Mouse (Mus musculus) CH12F3 (cell line): ENCODE data around the gene Chd6.
"Not testable (repeated sequence)": the region's sequence is repeated elsewhere in the genome, so short reads cannot be mapped to it uniquely, and the experiment has no call there.

Experiments
- in situ Hi-C: fragments of 300-500 bp; cut with MboI; formaldehyde crosslinking; loops from 2 replicates; pipeline ENCODE4 v1.14.3; 2020; ENCODE audit warnings: low sequenced_read_pairs

Chd6 gene

DNA sequence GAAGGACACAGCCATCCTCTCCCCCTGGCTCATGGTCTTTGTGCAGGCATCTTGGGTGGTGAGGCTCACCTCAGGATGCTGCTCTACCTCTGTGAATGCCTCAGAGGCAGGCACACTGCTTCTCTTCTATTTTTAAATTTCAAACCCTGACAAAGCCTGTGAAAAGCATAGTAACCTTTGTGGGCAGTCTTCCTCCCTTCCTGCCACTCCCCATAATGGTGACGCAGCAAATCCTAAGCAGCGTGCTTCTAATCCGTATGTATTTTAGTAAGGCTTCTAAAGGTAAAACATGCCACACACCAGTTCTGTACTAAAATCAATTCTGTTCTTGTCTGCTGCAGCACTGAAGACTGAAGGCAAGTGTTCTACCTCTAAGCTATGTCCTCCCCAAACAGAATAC is 116.4 kb downstream of the Chd6 start:
- in situ Hi-C loops, result no loop called here

DNA sequence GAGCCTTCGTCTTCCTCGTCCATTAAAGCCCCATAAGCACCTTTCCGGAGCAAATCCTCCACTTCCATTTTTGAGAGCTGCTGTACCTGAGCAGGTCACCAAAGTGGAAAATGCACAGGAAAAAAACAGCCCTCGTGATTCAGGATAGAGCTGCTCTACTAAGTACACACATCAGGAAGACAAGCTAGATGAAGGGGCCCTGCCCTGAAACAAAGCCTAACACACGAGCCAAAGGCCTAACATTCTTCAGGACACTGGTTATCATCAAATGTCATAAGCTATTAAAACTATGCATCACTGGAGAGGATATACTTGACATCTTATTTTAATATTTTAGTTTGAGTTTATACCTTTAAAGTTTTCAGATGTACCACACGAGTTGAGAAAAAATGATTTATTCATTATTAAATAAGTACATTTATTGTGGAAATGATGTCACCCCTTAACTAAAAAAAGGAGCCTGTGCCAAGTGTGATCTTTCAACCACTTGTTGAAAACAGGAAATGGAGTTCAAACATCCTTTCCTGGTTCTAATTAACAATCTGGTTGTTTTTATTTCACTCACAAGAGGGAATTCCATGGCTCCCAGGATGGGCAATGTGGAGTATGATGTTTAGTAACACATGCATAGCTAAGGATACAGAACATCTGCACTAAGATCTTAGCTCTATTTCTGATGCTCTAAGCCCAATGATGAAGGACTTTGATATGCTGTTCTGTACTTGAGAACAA is 118.4 kb downstream of the Chd6 start:
- in situ Hi-C loops, result no loop called here

DNA sequence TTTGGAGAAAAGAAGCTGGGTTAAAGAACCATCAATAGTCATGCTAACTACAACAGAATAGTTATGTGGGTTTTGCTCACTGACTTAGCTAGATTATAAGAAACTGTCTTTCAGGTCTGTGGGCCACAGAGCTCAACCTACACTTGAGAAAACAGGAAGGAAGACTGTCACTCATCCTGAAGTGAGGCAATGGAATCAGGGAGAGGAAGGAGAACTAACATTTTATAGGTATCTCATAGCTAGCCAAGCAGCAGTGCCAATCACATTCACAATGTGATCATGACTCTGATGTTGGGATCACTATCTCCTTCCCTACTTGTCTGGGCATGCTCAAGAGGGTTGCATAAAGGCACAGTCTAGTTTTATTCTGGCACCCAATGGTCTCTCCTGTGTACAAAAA is 121.4 kb downstream of the Chd6 start:
- in situ Hi-C loops, result no loop called here

DNA sequence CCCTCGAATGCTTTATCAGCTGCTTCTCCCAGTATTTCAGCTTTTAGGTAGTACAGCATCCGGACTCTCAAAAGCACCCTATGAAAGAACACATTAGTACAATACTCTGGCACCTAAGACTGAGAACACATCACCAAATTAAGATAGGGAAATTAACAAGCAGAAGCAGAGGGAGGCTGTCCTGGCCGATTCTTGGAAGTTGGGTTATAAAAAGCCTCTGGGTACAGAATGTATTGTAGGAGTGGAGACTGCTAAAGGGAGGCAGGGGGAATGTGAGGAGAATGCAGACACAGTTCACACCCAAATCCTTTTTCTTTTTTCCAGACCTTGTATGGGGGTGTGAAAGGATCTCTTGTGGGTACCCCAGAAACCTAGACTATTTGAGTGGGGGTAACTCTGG is 126.2 kb downstream of the Chd6 start:
- in situ Hi-C loops, result no loop called here

DNA sequence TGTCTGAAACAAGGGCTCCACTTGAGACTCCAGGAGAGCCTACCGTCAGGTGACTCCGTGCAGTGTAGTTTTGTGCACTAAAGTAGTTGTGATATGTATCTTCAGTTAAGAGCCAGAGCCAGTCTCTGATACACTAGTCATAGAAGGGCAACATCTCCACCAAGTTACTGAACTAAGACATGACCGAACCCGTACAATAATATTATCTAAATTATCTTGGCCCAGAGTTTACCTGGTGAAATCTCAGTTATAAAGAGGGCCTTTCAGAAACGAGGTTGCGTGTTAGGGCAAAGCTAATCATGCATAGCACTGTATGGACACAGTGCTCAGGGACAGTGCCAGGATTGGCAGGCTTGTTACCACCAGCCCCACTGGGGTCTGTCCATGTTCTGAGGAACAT is 127.1 kb downstream of the Chd6 start:
- in situ Hi-C loops, result no loop called here

DNA sequence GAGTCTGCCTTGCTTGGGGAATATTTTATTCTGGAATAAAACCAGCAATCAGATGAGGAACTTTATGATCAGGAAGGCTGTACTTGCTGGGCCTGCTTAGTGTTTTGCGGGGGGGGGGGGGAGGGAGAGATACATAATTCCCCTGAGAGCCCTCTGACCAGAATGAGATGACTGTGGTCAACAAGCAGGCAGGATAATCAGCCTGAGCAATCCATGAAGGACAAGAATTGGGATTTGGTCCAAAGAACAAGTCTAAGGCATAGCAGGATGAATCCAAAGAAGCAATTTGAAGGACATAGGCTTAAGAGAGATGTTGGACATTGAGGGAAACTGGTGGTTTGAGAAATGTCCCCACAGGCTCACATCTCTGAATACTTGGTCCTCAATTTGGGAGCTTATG is 130.2 kb downstream of the Chd6 start:
- in situ Hi-C loops, result no loop called here

DNA sequence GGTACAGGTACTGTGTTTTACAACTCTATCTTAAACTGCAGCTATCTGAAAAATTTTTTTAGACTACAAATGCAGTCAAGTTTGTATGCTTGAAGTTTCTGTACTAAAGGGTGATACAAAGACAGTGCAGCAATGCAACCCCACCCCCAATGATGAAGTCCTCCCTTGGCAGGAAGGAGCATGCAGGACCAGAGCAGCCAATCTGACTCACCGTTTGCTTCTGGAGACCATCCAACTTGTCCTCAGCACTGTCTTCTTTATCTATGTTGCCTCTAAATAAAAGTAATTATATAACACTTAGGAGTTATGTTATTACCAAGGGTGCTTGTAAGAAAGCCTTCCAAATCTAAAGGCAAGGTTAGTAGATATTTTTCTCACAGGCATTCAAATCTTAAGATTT is 131.6 kb downstream of the Chd6 start:
- in situ Hi-C loops, result no loop called here

DNA sequence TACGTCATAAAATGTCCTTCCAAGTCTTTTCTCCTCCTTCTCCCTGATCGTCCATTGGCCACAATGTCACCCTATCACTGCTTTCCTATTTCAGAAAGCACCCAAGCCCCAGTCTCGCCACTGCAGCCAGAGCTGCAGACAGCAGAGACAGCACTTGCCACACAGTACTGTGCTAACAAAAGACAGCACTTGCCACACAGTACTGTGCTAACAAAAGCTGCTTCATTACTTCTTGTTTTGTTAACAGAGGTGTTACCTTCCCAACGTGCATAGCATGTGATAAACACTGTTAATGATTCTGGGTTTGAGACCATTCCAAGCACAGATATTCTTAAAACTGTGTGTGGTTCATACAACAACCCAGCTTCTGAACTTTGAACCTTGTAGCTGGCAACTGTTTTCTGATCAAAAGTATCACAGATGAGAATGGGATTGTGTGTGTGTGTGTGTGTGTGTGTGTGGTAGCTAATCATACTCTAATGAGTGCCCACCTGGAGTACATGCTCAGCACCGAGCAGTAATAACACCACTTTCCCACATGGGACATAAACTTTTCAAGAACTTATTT is 135.1 kb downstream of the Chd6 start:
- in situ Hi-C loops, result no loop called here

DNA sequence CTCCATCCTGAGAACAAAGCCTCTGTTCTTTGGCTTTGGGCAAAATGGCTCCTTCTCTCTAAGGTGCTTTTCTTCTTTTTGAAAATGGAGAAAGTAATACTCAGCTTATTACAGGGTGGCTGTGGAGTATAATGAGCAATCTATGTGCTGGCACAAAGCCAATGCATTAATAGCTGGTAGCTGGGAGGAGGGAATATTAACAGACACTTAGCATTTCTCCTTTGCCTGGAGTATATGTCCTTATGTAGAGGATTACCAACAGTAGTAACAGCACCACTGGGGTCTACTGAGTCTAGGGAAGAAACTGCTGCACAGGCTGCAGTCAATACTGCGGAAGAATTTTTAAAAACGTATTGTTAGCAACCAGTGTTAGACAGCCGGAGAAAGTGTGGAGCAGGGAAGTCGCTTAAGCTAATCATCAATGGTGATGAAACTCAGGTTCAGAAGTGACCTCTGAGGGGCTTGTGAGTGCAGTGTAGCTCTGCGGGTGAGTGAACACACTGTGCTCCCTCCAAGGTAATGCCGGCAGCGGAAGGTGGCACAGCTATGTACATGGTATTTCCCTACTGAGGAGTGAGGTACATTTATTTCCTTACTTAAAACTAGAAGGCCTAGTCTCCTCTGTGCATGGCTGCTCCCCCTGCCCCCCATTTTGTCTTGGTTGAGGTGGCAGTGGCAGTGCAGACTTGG is 136.6 kb downstream of the Chd6 start:
- in situ Hi-C loops, result no loop called here

DNA sequence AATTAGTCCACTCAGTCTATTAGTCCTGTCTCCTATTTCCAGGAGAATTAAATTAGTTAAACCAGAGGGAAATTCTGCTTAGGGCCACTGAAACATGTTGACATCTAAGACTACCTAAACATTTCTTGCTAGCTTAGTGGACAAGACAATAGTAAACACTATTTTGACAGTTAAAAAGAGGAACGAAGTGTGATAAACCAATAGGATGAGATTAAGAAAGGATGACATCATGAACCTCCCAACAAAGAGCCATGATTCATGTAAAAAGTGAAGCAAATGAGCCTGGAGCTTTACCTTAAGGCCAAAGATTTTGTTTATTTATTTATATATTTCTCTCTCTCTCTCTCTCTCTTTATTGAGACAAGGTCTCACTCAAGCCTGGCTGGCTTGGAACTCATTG is 146.7 kb downstream of the Chd6 start:
- in situ Hi-C loops, result no loop called here

DNA sequence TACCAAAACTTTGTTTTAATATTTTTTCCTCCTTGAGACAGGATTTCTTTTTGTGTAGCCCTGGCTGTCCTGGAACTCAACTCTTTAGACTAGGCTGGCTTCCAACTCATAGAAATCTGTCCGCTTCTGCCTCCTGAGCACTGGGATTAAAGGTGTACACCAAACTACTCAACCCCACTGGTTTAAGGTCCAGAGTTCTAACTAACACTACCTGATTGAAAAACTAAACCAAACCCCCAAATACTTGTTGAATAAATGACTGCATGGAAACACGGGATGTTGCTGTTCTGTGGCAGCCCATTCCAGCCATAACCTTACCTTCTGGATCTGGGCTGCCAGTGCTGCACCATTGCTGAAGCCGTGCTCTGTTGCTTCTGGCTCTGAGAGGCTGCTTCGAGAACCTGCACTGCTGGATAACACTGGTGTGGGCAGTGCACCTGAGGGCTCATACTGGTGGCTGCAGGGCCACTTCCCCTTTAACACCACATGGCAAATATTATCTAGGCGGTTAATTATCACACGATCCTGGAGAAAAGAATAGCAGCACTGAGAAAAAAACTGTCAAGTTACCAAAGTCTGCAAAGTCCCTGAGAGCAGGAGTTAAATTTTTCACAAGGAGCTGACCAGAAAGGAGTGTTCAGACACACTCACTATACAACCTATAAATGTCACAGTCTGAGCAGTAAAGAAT is 147.8 kb downstream of the Chd6 start:
- in situ Hi-C loops, result no loop called here

DNA sequence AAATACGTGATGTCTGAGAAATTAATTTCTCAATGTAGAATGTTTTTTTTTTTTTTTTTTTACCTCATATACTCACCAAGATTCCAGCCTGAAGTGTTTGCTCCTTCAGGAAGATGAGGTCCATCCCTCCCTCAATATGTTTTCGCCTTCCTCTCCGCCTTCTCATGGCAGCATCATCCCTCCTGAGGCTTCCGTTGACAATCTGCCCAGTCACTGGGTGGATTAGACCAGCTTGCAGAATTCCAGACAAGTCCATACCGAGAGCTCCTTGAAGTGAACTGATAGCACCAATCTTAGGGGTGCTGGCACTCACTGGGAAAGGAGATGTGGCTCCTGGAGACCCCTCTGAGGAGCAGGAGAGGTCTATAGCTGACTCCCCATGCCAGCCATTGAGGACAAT is 149.0 kb downstream of the Chd6 start:
- in situ Hi-C loops, result no loop called here

DNA sequence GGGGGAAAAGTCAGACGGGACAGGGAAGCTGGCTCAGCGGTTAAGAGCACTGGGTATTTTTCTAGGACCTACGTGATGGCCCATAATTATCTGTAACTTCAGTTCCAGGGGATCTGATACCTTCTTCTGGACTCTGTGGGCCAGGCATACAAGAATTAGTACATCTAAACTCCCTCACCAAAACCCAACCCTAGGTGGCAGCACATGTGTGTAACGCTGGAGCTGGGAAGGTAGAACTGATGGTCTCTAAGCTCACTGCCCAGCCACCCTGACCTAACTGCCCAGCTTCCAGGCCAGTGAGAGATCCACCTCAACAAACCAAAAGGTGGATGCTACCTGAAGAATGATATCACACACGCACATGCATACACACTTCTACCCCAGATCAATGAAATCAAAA is 150.1 kb downstream of the Chd6 start:
- in situ Hi-C loops, result no loop called here

DNA sequence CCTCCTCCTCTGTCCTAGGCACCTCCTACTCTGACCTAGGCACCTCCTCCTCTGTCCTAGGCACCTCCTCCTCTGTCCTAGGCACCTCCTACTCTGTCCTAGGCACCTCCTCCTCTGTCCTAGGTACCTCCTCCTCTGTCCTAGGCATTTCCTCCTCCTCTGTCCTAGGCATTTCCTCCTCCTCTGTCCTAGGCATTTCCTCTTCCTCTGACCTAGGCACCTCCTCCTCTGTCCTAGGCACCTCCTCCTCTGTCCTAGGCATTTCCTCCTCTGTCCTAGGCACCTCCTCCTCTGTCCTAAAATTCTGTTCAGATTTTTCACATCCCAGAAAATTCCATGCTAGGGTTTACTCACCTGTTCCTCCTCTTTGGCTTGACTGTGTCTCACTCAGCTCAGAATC is 151.1 kb downstream of the Chd6 start:
- in situ Hi-C loops, result not testable (repeated sequence)

DNA sequence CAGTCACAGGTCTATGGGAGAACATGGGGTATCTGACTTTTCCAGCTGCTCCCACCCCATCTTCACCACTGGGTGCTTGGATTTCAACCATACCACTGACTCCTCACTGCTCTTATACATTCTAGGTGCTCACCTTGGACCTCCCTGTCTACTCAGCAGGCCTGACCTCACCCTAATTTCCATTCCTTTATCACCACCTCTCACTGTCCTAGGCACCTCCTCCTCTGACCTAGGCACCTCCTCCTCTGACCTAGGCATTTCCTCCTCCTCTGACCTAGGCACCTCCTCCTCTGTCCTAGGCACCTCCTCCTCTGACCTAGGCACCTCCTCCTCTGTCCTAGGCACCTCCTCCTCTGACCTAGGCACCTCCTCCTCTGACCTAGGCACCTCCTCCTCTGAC is 151.6 kb downstream of the Chd6 start:
- in situ Hi-C loops, result not testable (repeated sequence)

DNA sequence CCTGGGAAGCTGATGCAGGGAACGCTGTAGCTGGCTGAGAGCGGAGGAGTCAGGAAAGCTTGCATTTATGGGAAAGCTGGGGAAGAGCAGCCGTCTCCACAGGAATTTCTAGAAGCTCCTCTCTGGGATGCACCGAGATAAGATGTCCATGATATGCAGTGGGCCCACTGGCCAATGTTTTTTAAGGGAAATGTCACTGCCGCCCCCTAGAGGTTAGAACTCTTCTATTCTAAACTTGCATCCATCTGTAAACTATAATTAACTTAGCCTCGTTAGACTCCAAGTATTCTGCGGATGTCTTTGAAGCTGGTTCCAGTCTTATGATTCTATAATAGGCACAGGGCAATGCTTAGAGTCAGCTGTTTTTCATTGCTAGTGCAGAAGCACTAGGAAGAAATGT is 153.5 kb downstream of the Chd6 start:
- in situ Hi-C loops, result no loop called here

DNA sequence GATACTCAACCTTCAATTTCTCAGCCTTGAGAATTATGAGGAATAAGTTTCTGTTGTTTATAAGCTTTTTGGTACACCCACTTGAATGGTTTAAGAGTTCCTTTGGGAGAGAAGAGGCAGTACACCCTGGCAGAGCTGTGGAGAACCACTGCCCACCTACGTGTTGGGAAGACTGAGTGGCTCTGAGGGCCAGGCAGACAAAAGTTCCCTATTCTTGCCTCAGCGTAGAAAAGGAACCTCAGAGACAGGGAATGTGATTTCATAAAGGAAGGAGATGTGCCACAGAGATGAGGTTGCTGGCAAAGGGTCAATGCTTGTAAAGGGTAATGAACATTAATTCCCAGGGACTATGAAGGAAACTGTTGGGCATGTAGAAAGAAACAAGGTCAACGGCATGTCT is 154.3 kb downstream of the Chd6 start:
- in situ Hi-C loops, result no loop called here

DNA sequence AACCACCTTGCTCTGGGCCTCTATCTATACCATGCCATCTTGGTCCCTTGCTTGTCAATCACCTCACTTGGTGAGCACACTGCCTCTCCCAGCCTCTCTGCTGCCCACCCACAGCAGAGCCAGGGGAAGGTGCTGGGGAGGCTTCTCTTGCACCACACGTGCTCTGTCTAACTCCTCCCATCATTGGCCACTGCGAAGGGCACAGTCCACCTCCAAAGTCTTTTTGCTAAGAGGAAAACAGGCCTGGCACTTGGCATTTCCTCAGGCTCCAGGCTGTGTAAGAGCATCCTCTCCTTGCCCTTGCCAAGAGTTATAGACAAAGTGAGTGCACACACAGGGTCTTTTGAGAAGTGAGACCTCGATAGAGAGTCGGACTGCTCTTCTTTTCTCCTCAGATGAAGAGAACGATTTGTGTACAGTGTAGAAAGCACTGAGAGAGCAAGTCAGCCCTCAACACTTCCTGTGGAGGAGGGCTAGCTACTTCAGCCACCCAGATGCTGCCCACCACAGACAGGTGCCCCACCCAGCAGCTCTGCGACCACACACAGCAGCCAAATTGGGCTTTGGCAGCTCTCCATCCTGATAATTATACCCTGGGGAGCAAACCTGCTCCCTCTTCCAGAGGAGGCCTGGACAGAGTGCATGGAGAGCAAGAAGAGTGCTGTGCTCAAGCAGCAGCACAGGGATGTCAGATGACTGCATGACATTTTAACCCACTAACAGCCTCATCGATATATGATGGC is 155.6 kb downstream of the Chd6 start:
- in situ Hi-C loops, result no loop called here

DNA sequence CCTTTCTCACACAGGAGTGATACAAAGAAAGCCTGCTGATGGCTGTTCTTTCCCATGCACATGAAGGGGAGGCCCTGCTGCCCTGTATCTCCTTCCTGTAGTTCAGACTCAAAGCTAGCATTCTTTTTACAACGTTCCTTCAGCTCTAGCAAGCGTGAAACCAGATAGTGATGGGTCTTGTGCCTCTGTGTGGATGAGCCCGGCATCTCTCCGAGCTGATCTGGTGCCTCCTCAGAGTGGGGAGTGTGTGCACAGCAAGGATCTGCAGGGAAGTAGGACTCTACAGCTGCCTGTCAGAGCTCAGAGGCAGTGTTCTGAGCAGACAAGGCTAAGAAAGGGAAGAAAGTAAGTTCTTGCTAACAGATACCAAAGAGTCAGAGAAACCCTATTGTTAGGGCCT is 157.3 kb downstream of the Chd6 start:
- in situ Hi-C loops, result no loop called here

DNA sequence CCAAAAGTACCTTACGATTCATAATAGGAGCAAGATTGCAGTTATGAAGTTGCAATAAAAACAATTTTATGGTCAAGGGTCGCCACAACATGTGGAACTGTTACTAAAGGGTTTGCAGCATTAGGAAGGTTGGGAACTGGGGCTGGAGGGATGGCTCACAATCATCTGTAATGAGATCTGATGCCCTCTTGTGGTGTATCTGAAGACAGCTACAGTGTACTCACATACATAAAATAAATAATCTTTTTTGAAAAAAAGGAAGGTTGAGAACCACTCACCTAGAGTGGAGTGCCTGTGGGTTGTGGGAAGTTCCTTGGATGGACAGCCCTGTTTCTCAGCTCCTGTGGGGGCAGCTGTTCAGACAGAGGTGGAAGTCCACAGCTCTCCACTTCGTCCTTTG is 166.4 kb downstream of the Chd6 start:
- in situ Hi-C loops, result no loop called here
